Mouse (Mus musculus) layer of hippocampus, adult 9-10 months (tissue): Measurements from ENCODE around the gene Rnf17.
A peak's percentile ranks its signal among the peaks of the same experiment; 100 is the strongest.

Experiments used
- DNase-seq: peaks from one replicate; pipeline ENCODE4 v3.0.0; 2022; ENCODE audit warnings: low spot score

Gene Rnf17

GRCm38 (mm10) chr14:56512084-56512483 lies 109.7 kb downstream of the Rnf17 start:
- no peak for DNase-seq

GRCm38 (mm10) chr14:56514775-56515174 lies 112.4 kb downstream of the Rnf17 start:
- DNase-seq, result no peak

GRCm38 (mm10) chr14:56530788-56531187 lies 128.4 kb downstream of the Rnf17 start:
- DNase-seq, result no peak

GRCm38 (mm10) chr14:56544946-56545345 lies 142.6 kb downstream of the Rnf17 start:
- no peak for DNase-seq

- no peak for DNase-seq
These were observed 143.1 kb downstream of the Rnf17 start for GRCm38 (mm10) chr14:56545491-56545890.

- DNase-seq, result no peak
These were observed 148.6 kb downstream of the Rnf17 start for GRCm38 (mm10) chr14:56550960-56551359.

- no peak for DNase-seq
These were observed 150.5 kb downstream of the Rnf17 start for GRCm38 (mm10) chr14:56552924-56553323.

GRCm38 (mm10) chr14:56553331-56553730 lies 150.9 kb downstream of the Rnf17 start:
- DNase-seq, result no peak

GRCm38 (mm10) chr14:56554716-56555115 lies 152.3 kb downstream of the Rnf17 start:
- DNase-seq, result no peak

- DNase-seq, result no peak
These were observed 156.8 kb downstream of the Rnf17 start for GRCm38 (mm10) chr14:56559134-56559533.

- no peak for DNase-seq
These were observed 165.1 kb downstream of the Rnf17 start for GRCm38 (mm10) chr14:56567476-56567875.

GRCm38 (mm10) chr14:56569041-56569440 lies 166.7 kb downstream of the Rnf17 start:
- no peak for DNase-seq

GRCm38 (mm10) chr14:56571310-56572093 lies 169.1 kb downstream of the Rnf17 start:
- DNase-seq, result peak; percentile 87

GRCm38 (mm10) chr14:56572546-56572945 lies 170.2 kb downstream of the Rnf17 start:
- DNase-seq, result no peak
